Mouse (Mus musculus) lung, postnatal 0 days (tissue): ENCODE data around the gene Brms1l.
A peak's percentile ranks its signal among the peaks of the same experiment; 100 is the strongest.

Experiments used
- CTCF ChIP-seq: IDR thresholded peaks from 2 replicates; pipeline ENCODE4 v1.5.1; 2016; ENCODE audit warnings: antibody characterized with exemption, mild to moderate bottlenecking
- EP300 ChIP-seq: IDR thresholded peaks from 2 replicates; pipeline ENCODE4 v1.6.1; 2016; ENCODE audit warnings: antibody characterized with exemption, mild to moderate bottlenecking, control low read depth

- TF ChIP-seq CTCF: peak; percentile 32
- TF ChIP-seq EP300: no peak
These were observed 2.1 kb upstream of the Brms1l start for GRCm38 (mm10) chr12:55833906-55834625.
